Mouse (Mus musculus) subcutaneous adipose tissue, adult 2 months (tissue): ENCODE measurements around the gene Gm27235. TPM values are rescaled to one million over a fixed set of nuclear protein-coding genes. Genes with fewer than 3 reads are reported as not detected.

Experiments
- polyA plus RNA-seq: library from polyadenylated mRNA; depleted of rRNA; stranded (reverse); fragments of >200 nt; gene quantifications from 2 replicates; pipeline ENCODE4 v1.2.3, GENCODE M21; 2012; ENCODE audit warnings: low replicate concordance; rRNA removed

Gm27235 gene
- not detected in 2 replicates for polyA plus RNA-seq

GRCm38 (mm10) chr9:35790001-35790400 is at the start of gene Gm27235, which contains the start of gene D730048I06Rik:
TSS of gene Gm27235 (minus strand) at chr9:35790101.
TSS of gene D730048I06Rik (minus strand) at chr9:35790112.

GRCm38 (mm10) chr9:35778009-35778408 is 11.9 kb downstream of the Gm27235 start, which contains the start of gene Gm17727:
TSS of gene Gm17727 (minus strand) at chr9:35778109.

DNA sequence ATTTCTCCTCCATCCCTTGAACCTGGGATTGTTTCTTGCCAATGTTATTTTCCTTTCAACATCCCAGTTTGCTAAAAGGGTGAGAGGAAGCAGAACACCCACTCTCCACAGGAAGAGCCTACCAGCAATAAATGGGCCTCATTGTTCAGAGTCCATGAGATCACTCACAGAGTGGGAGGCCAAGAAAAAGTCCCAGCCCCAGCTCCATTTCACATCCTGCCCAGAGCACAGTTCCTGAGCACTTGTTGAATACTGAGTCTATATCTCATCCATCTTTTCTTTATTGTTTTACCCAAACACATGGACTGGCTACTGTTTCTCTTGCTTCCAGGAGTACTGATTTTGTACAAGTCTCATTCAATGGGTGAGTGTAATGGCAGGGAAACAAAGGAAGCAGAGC is 49.2 kb downstream of the Gm27235 start, which contains the start of gene Gm17677:
Gene Gm17677, plus strand, starts transcription at position 301 of the 400 bp plus-strand sequence.

Other genes with a start within 250 kb of the Gm27235 start
- 0.15 TPM in 1 of 2 replicates, not detected in the other for gene Ddx25, start 231.6 kb downstream of the Gm27235 start, polyA plus RNA-seq
- 2.0 and 4.3 TPM in 2 replicates for gene Pus3, start 231.5 kb downstream of the Gm27235 start, polyA plus RNA-seq
- gene Pate2, start 219.8 kb downstream of the Gm27235 start, polyA plus RNA-seq = 0.10 and 0.19 TPM in 2 replicates
- 1.3 and 2.2 TPM in 2 replicates for gene Hyls1, start 219.7 kb downstream of the Gm27235 start, polyA plus RNA-seq
- not detected in 2 replicates for gene Pate4, start 178.2 kb downstream of the Gm27235 start, polyA plus RNA-seq
- not detected in 2 replicates for gene Pate3, start 141.9 kb downstream of the Gm27235 start, polyA plus RNA-seq
- gene Pate1, start 102.7 kb downstream of the Gm27235 start, polyA plus RNA-seq = not detected in 2 replicates
- not detected in 2 replicates for gene Gm17677, start 49.1 kb downstream of the Gm27235 start, polyA plus RNA-seq
- gene Gm17727, start 12.0 kb downstream of the Gm27235 start, polyA plus RNA-seq = not detected in 2 replicates
- gene D730048I06Rik, start within 50 bp of the Gm27235 start, polyA plus RNA-seq = 0.09 TPM in 1 of 2 replicates, not detected in the other
- 0.24 TPM in 1 of 2 replicates, not detected in the other for gene 9230110F15Rik, start 54.0 kb upstream of the Gm27235 start, polyA plus RNA-seq
- gene 9230113P08Rik, start 118.3 kb upstream of the Gm27235 start, polyA plus RNA-seq = 0.80 TPM in 1 of 2 replicates, not detected in the other